9 mouse cellular contexts compared by ENCODE assay signal in the genomic region with DNA sequence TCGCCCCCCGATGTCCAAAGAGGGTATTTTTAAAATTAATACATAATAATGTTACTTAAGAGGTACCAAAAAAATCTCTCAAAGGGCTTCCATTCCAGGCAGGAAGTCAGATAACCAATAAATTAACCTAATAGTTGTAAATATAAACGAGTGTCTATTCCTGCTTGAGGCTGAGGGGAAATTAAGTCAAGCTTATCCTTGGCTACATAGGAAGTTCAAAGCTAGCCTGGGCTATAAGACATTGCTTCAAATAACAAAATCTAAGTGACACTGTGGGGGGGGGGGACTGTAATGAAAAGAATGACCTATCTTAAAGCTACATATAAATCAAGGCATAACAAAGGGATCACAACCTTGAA. TPM values are rescaled to one million over a fixed set of nuclear protein-coding genes. Genes with fewer than 3 reads are reported as not detected.
A peak's percentile ranks its signal among the peaks of the same experiment; 100 is the strongest.
DNase-seq lines count a peak whose midpoint lies in the region; ATAC-seq and TF ChIP-seq lines count a peak whose summit lies in the region.
"Had no signal": no experiment of that assay in that cellular context is flagged by ENCODE, and none has a peak within 500 bp of the region (broad histone marks: within the 10 kb centered on the region; RNA-seq: fewer than 3 reads in every experiment).

No protein-coding gene starts in this region.

- no peak for ATAC-seq in heart, postnatal 0 days (ENCODE audit: insufficient read depth, low read depth)
- peak; percentile 34; the same call in 1 of the 2 replicates for ATAC-seq in common myeloid progenitor, adult 5-6 weeks (replicated peaks; ENCODE audit: low read depth, poor library complexity, severe bottlenecking)
- ATAC-seq in hindbrain, embryonic 13.5 days (ENCODE audit: low FRiP score): no peak; the same call in 1 of the 2 replicates
- ATAC-seq in midbrain, embryonic 12.5 days (ENCODE audit: low FRiP score, low read depth): no peak

- no peak for DNase-seq in heart, postnatal 0 days (ENCODE audit: low spot score)
- DNase-seq in heart, adult 11 months: no peak
- no peak for DNase-seq in Muller cell, postnatal 12 days (ENCODE audit: inconsistent ontology term)
- DNase-seq in spleen, postnatal 10 days (ENCODE audit: low spot score in 2 of 2): no peak
- no peak for DNase-seq in gastrocnemius, adult 18-20 months (ENCODE audit: low spot score)

- 11% methylated on average over 3 of the region's 3 CpGs for WGBS in heart, postnatal 0 days
- WGBS in hindbrain, embryonic 13.5 days: 26% methylated on average over 3 of the region's 3 CpGs
- 25% methylated on average over 3 of the region's 3 CpGs for WGBS in midbrain, embryonic 12.5 days

- peak overlapping the region; percentile 92 for H3K27ac ChIP-seq in heart, postnatal 0 days (ENCODE audit: low read depth)
- H3K27ac ChIP-seq in hindbrain, embryonic 13.5 days: peak overlapping the region; percentile 99
- H3K27ac ChIP-seq in midbrain, embryonic 12.5 days (replicated peaks): peak overlapping the region; percentile 97

- no peak overlapping the region for H3K9ac ChIP-seq in heart, postnatal 0 days (replicated peaks; ENCODE audit: low read depth, low read length)
- no peak overlapping the region for H3K9ac ChIP-seq in hindbrain, embryonic 13.5 days
- H3K9ac ChIP-seq in midbrain, embryonic 12.5 days (replicated peaks): no peak overlapping the region

- no peak for TF ChIP-seq EP300 in heart, postnatal 0 days (IDR thresholded peaks at IDR 0.05; ENCODE audit: low read depth)

- no peaks in the 10 kb centered on the region for H3K27me3 ChIP-seq in heart, postnatal 0 days (ENCODE audit: control insufficient read depth, insufficient read depth, low read length)
- no peaks in the 10 kb centered on the region for H3K27me3 ChIP-seq in hindbrain, embryonic 13.5 days
- no peaks in the 10 kb centered on the region for H3K27me3 ChIP-seq in midbrain, embryonic 12.5 days

- no peaks in the 10 kb centered on the region for H3K9me3 ChIP-seq in heart, postnatal 0 days (replicated peaks; ENCODE audit: control insufficient read depth, low read length)
- no peaks in the 10 kb centered on the region for H3K9me3 ChIP-seq in hindbrain, embryonic 13.5 days
- H3K9me3 ChIP-seq in midbrain, embryonic 12.5 days: no peaks in the 10 kb centered on the region
- H3K9me3 ChIP-seq: G1E had no signal

- no peaks in the 10 kb centered on the region for H3K36me3 ChIP-seq in heart, postnatal 0 days (replicated peaks; ENCODE audit: control insufficient read depth, insufficient read depth, low read length)
- H3K36me3 ChIP-seq in hindbrain, embryonic 13.5 days: no peaks in the 10 kb centered on the region
- H3K36me3 ChIP-seq in midbrain, embryonic 12.5 days: 0 out of 2 replicates have a peak, but pooled peaks cover 4% of the 10 kb centered on the region

- peaks cover 16% of the 10 kb centered on the region for H3K4me1 ChIP-seq in heart, postnatal 0 days (ENCODE audit: control insufficient read depth, insufficient read depth)
- peaks cover 29% of the 10 kb centered on the region for H3K4me1 ChIP-seq in hindbrain, embryonic 13.5 days (replicated peaks)
- H3K4me1 ChIP-seq in midbrain, embryonic 12.5 days: peaks cover 21% of the 10 kb centered on the region

- TF ChIP-seq CTCF in heart, postnatal 0 days (IDR thresholded peaks at IDR 0.05; ENCODE audit: low read depth): no peak

- peak overlapping the region; percentile 59 for H3K4me2 ChIP-seq in heart, postnatal 0 days (ENCODE audit: low read depth, low read length)
- H3K4me2 ChIP-seq in hindbrain, embryonic 13.5 days: peak overlapping the region; percentile 44
- H3K4me2 ChIP-seq in midbrain, embryonic 12.5 days (replicated peaks): peak overlapping the region; percentile 74

- peak overlapping the region; percentile 84 for H3K4me3 ChIP-seq in heart, postnatal 0 days (ENCODE audit: low read depth, low read length)
- peak overlapping the region; percentile 70 for H3K4me3 ChIP-seq in hindbrain, embryonic 13.5 days
- H3K4me3 ChIP-seq in midbrain, embryonic 12.5 days: peak overlapping the region; percentile 91

RNA-seq across cellular contexts. Expression of a gene that starts 0.5 kb away (rescaled TPM):
- 13.5 and 40.8 TPM in 2 replicates for total RNA-seq in heart, postnatal 0 days (2014; rRNA removed; ENCODE audit: low replicate concordance)
- polyA plus RNA-seq in heart, postnatal 0 days (2015; fragmentation: Nextera tagmentation; extraction: Ambion mirVana): 23.2 and 25.8 TPM in 2 replicates
- total RNA-seq in common myeloid progenitor, adult 5-6 weeks (2017): 32.6 and 42.1 TPM in 2 replicates
- polyA plus RNA-seq in hindbrain, embryonic 13.5 days (2015; fragmentation: Nextera tagmentation; extraction: Ambion mirVana): 83.4 and 86.1 TPM in 2 replicates
- 72.0 and 78.5 TPM in 2 replicates for polyA plus RNA-seq in midbrain, embryonic 12.5 days (2016; fragmentation: Nextera tagmentation; extraction: Ambion mirVana)
- total RNA-seq in gastrocnemius, adult 18-20 months (2021): 10 to 100 TPM; 26.1 to 27.1 TPM

RNA-seq across cellular contexts. Expression of a gene that starts 22.6 kb away (rescaled TPM):
- total RNA-seq in heart, postnatal 0 days (2014; rRNA removed; ENCODE audit: low replicate concordance): 7.9 TPM in 1 of 2 replicates, not detected in the other
- polyA plus RNA-seq in heart, postnatal 0 days (2015; fragmentation: Nextera tagmentation; extraction: Ambion mirVana): 9.2 and 12.0 TPM in 2 replicates
- not detected in 2 replicates for total RNA-seq in common myeloid progenitor, adult 5-6 weeks (2017)
- polyA plus RNA-seq in hindbrain, embryonic 13.5 days (2015; fragmentation: Nextera tagmentation; extraction: Ambion mirVana): 2.8 and 5.3 TPM in 2 replicates
- 8.3 and 10.5 TPM in 2 replicates for polyA plus RNA-seq in midbrain, embryonic 12.5 days (2016; fragmentation: Nextera tagmentation; extraction: Ambion mirVana)
- under 1 TPM in 1 of 2 experiments, not detected in 1; 0.43 TPM for total RNA-seq in gastrocnemius, adult 18-20 months (2021)
- total RNA-seq: G1E had no signal
- polyA plus RNA-seq: G1E had no signal

RNA-seq across cellular contexts. Expression of a gene that starts 47.5 kb away (rescaled TPM):
- 38.1 and 47.1 TPM in 2 replicates for total RNA-seq in heart, postnatal 0 days (2014; rRNA removed; ENCODE audit: low replicate concordance)
- polyA plus RNA-seq in heart, postnatal 0 days (2015; fragmentation: Nextera tagmentation; extraction: Ambion mirVana): 6.5 and 7.0 TPM in 2 replicates
- not detected in 2 replicates for total RNA-seq in common myeloid progenitor, adult 5-6 weeks (2017)
- 10.5 and 11.8 TPM in 2 replicates for polyA plus RNA-seq in hindbrain, embryonic 13.5 days (2015; fragmentation: Nextera tagmentation; extraction: Ambion mirVana)
- 34.7 and 37.9 TPM in 2 replicates for polyA plus RNA-seq in midbrain, embryonic 12.5 days (2016; fragmentation: Nextera tagmentation; extraction: Ambion mirVana)
- total RNA-seq in gastrocnemius, adult 18-20 months (2021): 1 to 10 TPM in 1 of 2 experiments, under 1 TPM in 1; 0.89 to 1.8 TPM
- total RNA-seq: G1E had no signal
- polyA plus RNA-seq: G1E had no signal

Comparison
In these comparisons a context has a peak if more than half of its experiments do, and no peak if none do; other contexts are left out.
1. RNA of a gene that starts 47.5 kb away (total RNA-seq): 38.1 to 47.1 TPM in heart, postnatal 0 days; 0.89 to 1.8 TPM in gastrocnemius, adult 18-20 months and not detected in common myeloid progenitor, adult 5-6 weeks; every median in the first group is over 10 times any median in the second.
2. Peak in every context shown above with its lines, with median percentiles within 50 percentile points of each other: H3K27ac ChIP-seq, H3K4me2 ChIP-seq and H3K4me3 ChIP-seq.